Mouse (Mus musculus) kidney, postnatal 36 days (tissue): ENCODE data around the gene Dpysl4.

Experiments used
- DNase-seq, 2 experiments: peaks; one replicate each; pipeline ENCODE4 v3.0.0; 2021 to 2022; ENCODE audit warnings: mixed read lengths in 2 of 2

The Dpysl4 gene

GRCm38 (mm10) chr7:139100531-139101095 lies 14.8 kb downstream of the Dpysl4 start:
- DNase-seq, result no peak

DNA sequence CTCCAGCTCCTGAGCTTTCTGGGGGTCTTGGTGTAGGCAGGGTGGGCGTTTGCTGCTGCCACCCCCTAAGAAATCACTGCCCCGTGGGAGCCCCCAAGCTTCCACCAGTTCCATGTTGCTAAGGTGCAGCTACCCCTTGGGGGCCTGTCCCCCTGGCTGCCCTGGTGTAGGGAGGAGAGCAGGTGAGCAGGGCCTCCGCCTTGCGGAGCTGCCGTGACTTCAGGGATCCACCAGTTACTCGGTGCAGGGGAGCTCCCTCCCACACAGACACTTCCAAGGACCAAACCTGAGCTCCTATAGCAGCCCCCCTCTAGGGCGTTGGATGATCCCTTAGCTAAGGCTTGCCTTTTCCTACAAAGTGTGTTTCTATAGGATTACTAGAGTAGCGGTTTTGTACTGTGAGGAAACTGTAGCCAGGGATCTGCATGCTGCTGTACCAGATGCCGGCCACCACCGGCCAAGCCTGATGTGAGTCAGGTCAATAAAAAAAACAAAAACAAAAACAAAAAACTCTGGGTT lies 15.5 kb downstream of the Dpysl4 start:
- DNase-seq, result no peak

- DNase-seq, result no peak
Observed at GRCm38 (mm10) chr7:139101826-139102225, 16.0 kb downstream of the Dpysl4 start.

DNA sequence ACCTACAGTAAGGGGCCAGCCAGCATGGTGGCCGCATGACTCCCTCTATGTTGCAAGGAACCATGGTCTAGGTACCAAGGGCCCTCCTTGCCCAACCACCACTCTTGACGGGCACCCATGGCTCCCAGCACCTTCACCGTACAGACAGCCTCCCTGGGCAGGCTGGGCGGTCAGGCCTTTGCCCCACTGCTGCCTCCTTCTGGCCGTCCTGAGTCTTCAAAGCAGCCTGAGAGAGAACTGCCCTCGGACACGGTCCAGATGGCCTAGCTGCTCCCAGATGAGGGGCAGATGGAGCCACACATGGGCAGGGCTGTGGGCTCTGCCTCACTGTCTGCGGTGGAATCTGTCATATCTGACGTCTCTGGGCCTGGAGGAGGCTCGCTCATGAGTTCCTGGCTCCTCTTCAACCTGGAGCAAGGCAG lies 18.2 kb downstream of the Dpysl4 start:
- no peak for DNase-seq

DNA sequence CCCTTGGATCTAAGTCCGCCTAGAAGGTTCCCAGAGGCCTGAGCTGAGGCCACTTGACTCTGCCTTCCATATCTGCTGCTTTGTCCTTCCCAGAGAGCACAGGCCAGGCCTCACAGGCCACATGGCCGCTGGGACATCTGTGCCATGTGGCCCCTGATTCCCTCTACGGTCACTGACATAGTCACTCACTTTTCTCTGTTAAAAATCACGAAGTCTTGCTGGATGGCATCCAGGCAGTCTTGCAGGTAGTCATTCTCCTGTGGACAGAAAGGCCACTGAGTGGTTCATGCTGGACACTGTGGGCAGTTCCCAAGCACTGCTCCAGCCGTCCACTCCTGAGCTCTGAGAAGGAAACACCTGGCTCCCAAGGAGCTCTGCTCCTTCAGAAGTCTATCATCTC lies 19.3 kb downstream of the Dpysl4 start:
- DNase-seq, result no peak

GRCm38 (mm10) chr7:139105705-139106104 lies 19.9 kb downstream of the Dpysl4 start:
- no peak for DNase-seq

DNA sequence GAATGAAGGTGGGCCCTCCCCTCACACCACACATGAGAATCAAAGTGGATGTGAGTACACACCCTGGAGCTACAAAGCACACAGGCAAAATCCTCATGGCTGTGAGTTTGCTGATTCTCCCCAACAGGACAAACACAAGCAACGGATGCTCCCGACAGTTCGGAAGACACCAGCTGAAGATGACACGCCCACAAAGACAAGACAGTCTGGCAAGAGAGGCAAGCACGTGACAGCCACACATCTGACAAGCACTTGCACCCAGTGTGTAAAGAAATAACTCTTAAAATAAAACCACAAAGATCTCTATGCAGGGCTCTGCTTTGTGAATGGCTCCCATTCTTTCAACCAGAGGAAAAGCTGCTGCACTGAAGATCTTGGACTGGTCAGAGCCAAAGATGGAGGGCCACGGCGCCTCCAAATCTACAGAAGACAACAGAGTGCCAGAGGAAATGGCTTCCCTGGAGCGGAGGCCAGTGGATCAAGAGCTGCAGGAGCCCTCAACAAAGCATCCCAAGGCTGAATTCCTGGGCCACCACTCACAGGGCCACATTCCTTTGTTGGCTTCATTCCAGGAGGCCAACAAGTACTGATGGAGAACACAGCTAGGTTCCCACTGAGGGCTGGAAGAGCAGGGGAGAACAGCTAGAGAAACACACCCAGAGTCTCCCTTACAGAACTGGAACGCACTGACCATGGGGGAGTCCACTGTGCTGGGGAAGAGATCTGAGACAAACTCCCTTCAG lies 22.3 kb downstream of the Dpysl4 start:
- no peak for DNase-seq

- peak; percentile 83 to 94 for DNase-seq
Observed at GRCm38 (mm10) chr7:139119152-139119774, 33.5 kb downstream of the Dpysl4 start.

DNA sequence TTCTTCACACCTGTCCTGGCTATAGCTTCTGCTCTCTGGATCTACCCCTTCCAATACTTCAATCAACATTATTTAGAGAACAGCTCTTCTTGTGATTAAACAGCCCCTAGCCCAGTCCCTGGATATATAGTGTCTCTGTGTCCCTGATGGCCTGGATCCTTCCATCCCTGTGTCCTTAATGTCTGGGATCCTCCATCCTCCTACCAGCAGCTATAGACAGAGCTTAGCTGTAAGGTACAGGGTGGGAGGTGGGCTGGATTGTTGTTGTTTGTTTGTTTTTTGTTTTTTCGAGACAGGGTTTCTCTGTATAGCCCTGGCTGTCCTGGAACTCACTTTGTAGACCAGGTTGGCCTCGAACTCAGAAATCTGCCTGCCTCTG lies 34.0 kb downstream of the Dpysl4 start:
- no peak for DNase-seq

DNA sequence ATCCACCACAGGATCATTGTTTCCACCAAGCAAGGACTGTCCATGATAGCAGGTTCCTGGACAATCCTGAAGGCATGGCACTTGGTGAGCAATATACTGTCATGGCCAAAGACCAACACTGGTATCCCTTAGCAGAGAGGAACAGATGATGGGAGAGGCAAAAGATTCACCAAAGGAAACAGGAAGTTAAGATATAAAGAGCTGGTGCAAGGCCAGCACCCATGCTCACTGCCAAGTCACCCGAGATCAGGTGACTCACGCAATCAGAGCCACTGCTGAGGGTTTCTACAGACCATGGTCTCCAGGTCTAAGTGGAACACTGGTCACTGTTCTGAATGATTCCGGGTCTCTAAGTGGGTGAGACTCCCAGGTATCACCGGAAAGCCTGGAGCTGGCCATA lies 40.1 kb downstream of the Dpysl4 start:
- DNase-seq, result no peak

DNA sequence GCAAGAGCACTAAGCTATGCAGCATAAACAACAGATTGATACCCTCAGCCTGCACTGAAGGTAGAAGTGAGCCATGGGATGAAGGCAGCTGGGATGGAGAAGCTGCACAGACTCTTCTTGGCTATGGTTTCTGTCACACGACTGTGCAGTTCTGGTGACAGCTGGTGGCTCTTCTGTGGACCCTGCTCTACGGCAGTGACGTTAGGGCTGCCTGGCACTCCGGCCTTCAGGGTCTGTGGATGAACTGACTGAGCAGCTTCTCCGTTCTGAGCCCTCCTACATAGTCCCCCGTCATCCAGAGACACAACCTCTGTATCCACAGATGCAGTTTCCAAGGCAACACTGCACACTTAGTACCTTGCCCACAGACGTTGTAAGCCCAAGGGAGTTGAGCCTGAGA lies 40.7 kb downstream of the Dpysl4 start:
- no peak for DNase-seq

DNA sequence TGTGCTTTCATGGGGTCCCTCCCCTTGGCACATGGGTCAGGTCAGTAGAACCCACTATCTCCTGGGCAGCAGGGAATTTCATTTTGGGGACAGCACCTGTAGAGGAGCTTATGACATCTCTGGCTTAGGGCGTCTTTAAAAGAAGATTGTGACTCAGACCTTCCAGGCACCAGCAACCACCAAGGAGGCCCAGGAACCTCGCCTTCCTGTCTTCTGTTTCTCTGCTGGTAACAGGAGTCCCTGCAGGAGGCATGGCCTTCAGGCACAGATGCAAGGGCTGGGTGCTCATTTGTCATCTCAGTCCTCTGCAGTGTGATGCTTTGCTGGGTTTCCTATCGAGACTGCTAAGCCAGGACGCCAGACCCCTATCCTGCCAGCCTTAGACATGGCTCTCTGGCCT lies 43.2 kb downstream of the Dpysl4 start:
- no peak for DNase-seq

- no peak for DNase-seq
Observed at GRCm38 (mm10) chr7:139130361-139130760, 44.6 kb downstream of the Dpysl4 start.

- no peak for DNase-seq
Observed at GRCm38 (mm10) chr7:139131538-139131937, 45.7 kb downstream of the Dpysl4 start.

DNA sequence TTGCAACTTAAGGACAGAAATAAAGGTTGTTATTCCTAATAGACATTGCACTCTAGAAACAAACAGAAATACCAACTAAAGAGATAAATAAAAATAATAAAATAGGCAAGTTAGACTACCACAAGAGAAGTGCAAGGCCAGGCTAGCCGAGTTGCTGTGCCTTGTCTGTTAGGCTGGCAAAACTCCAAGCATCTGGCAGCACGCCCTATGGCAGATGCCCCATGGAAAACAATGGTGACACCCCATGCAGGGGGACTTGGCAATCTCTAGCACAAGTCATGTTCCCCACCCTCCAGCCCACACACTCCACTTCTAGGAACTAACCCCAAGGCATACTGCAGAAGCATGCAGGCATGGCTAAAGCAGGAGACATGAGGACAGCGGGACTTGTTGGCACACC lies 47.6 kb downstream of the Dpysl4 start:
- peak in 1 of 2 experiments; percentile 55 for DNase-seq

GRCm38 (mm10) chr7:139135236-139135635 lies 49.4 kb downstream of the Dpysl4 start:
- DNase-seq, result no peak

- DNase-seq, result no peak
Observed at GRCm38 (mm10) chr7:139136906-139137491, 51.2 kb downstream of the Dpysl4 start.

DNA sequence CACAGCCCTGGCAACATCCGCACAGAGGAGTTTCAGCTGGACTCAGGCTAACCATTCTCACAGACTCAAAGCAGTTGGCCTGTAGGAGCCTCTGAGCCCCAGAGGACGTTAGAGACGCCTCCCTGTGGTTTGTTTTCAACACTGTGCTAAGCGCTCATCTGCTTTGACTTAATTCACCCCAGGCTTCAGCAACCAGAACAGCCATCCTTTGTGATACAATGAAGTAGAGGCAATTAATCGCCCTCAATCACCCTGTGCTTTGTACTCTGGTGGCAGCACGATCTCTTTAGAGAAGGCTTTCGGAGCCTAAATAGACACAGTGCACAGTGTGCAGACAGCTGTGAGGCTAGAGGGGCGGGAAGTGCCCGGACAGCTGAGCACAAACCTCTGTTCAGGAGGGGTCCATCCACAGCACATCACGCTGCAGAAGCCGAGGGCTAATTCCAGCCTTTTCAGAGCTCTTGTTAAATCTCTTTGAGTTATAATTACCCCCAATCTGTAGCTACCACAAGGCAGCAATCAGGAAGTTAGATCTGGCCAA lies 54.2 kb downstream of the Dpysl4 start:
- DNase-seq, result no peak

- no peak for DNase-seq
Observed at GRCm38 (mm10) chr7:139143785-139144184, 58.0 kb downstream of the Dpysl4 start.

- DNase-seq, result no peak
Observed at GRCm38 (mm10) chr7:139145891-139146290, 60.1 kb downstream of the Dpysl4 start.

- DNase-seq, result peak in 1 of 2 experiments; percentile 33
Observed at GRCm38 (mm10) chr7:139147360-139147759, 61.6 kb downstream of the Dpysl4 start.

- DNase-seq, result no peak
Observed at GRCm38 (mm10) chr7:139149373-139149772, 63.6 kb downstream of the Dpysl4 start.

DNA sequence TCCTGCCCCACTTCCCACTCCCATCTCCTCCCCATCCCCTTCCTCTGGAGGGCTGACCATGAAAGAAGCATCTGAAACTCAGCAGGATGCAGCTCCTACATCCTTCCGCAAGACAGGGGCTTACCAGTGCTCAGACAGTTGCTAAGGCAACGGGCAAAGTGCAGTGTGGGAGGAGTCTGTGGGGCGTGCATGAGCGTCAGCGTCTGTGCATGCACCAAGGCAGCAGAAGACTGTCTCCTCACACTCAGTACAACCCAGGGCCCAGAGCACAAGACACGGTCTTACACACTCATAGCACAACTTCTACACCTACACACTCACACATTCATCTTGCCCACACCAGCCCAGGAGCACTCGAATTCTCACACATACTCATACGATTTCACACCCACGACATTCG lies 65.3 kb downstream of the Dpysl4 start:
- peak; percentile 53 to 68 for DNase-seq
